Mouse (Mus musculus) hindbrain, embryonic 13.5 days (tissue): Measurements from ENCODE around the gene 1700029H14Rik. TPM values are rescaled to one million over a fixed set of nuclear protein-coding genes. Genes with fewer than 3 reads are reported as not detected.

Experiments
- ATAC-seq: fragments of 200-750 bp; cut with Nextera tagmentation; 2 replicates; pipeline ENCODE4 v1.8.0; 2017; ENCODE audit warnings: moderate TSS enrichment; ENCODE audit not compliant: low FRiP score
- H3K27ac ChIP-seq: fragments of 300-500 bp; sonication (generic); 2 replicates; pipeline ENCODE4 v1.5.1; 2015; ENCODE audit warnings: inconsistent platforms, mild to moderate bottlenecking, moderate library complexity
- H3K27me3 ChIP-seq: fragments of 300-500 bp; sonication (generic); 2 replicates; pipeline ENCODE4 v1.6.1; 2015; ENCODE audit warnings: mild to moderate bottlenecking, inconsistent platforms
- H3K36me3 ChIP-seq: fragments of 300-500 bp; sonication (generic); 2 replicates; pipeline ENCODE4 v1.6.1; 2015; ENCODE audit warnings: mild to moderate bottlenecking, inconsistent platforms
- H3K4me1 ChIP-seq: fragments of 300-500 bp; sonication (generic); replicated peaks from 2 replicates; pipeline ENCODE4 v1.6.1; 2015; ENCODE audit warnings: inconsistent platforms
- H3K4me2 ChIP-seq: fragments of 300-500 bp; sonication (generic); 2 replicates; pipeline ENCODE4 v1.6.1; 2015; ENCODE audit warnings: inconsistent platforms, mild to moderate bottlenecking, moderate library complexity
- H3K4me3 ChIP-seq: fragments of 300-500 bp; sonication (generic); 2 replicates; pipeline ENCODE4 v1.5.1; 2015; ENCODE audit warnings: mild to moderate bottlenecking, inconsistent platforms
- H3K9ac ChIP-seq: fragments of 300-500 bp; sonication (generic); 2 replicates; pipeline ENCODE4 v1.6.1; 2015; ENCODE audit warnings: mild to moderate bottlenecking, inconsistent platforms
- H3K9me3 ChIP-seq: fragments of 300-500 bp; sonication (generic); 2 replicates; pipeline ENCODE4 v1.6.1; 2016; ENCODE audit warnings: inconsistent platforms
- WGBS: fragments of 180-500 bp; shearing (Covaris S2); methylation state at CpG from one replicate; pipeline ENCODE4 v1.1.7; 2015; 5-methylcytosine and 5-hydroxymethylcytosine counted together
- polyA plus RNA-seq: library from polyadenylated mRNA; unstranded; fragments of >200 nt; fragmentation: Nextera tagmentation; extraction: Ambion mirVana; gene quantifications from 2 replicates; pipeline ENCODE4 v1.2.1, GENCODE M21; 2015

Gene 1700029H14Rik
- polyA plus RNA-seq, 1 experiment from 2014 or later: not detected

GRCm38 (mm10) chr8:13516728-13517127, 45.5 kb downstream of the 1700029H14Rik start:
- no peak overlapping the region for H3K4me3 ChIP-seq
- no peak overlapping the region for H3K9ac ChIP-seq
- no peak overlapping the region for H3K27ac ChIP-seq
- no peaks in the 10 kb centered on the region for H3K27me3 ChIP-seq
- no peak for ATAC-seq
- H3K9me3 ChIP-seq: no peaks in the 10 kb centered on the region
- 88% methylated on average over 5 of the region's 5 CpGs for WGBS
- no peak overlapping the region for H3K4me2 ChIP-seq
- no peaks in the 10 kb centered on the region for H3K36me3 ChIP-seq
- H3K4me1 ChIP-seq: no peaks in the 10 kb centered on the region

DNA sequence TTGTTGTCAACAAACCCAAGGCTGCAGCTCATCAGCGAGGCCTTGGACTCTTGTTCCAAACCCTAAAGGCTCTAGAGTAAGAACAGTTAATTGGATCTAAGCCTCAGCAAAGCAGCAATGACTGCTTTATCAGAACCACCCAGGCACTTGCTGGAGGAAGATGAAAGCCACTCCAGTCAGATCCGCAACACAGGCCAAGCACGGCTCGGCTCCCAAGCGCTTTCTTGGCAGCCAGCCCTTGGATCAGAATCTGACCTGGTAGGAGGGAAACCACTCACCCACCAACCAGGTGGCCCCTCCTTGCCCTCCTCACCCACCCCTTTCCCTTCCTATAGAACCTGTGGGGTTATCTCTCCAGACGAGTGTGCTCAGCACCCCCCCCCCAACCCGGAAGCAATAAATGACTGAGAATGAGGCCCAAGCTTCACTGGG, 46.2 kb downstream of the 1700029H14Rik start:
- ATAC-seq: no peak
- 88% methylated on average over 7 of the region's 7 CpGs for WGBS

GRCm38 (mm10) chr8:13513556-13514370, 48.5 kb downstream of the 1700029H14Rik start:
- no peak overlapping the region for H3K9ac ChIP-seq
- WGBS: 86% methylated on average over 5 of the region's 5 CpGs
- no peak for ATAC-seq

More for the DNA sequence above, 46.2 kb downstream of the 1700029H14Rik start:
- Histone ChIP-seq H3K27ac (no peak overlapping the region), H3K9ac (no peak overlapping the region), H3K4me2 (no peak overlapping the region), H3K4me1 (no peaks in the 10 kb centered on the region), H3K27me3 (no peaks in the 10 kb centered on the region), H3K9me3 (no peaks in the 10 kb centered on the region), H3K36me3 (no peaks in the 10 kb centered on the region), H3K4me3 (no peak overlapping the region)

GRCm38 (mm10) chr8:13512677-13513076, 49.6 kb downstream of the 1700029H14Rik start:
- no peak overlapping the region for H3K9ac ChIP-seq
- H3K27ac ChIP-seq: no peak overlapping the region
- H3K4me2 ChIP-seq: no peak overlapping the region
- no peak overlapping the region for H3K4me3 ChIP-seq
- 81% methylated on average over 6 of the region's 6 CpGs for WGBS
- no peaks in the 10 kb centered on the region for H3K27me3 ChIP-seq
- no peak for ATAC-seq
- H3K36me3 ChIP-seq: no peaks in the 10 kb centered on the region
- H3K9me3 ChIP-seq: no peaks in the 10 kb centered on the region
- H3K4me1 ChIP-seq: no peaks in the 10 kb centered on the region

More at GRCm38 (mm10) chr8:13513556-13514370, 48.5 kb downstream of the 1700029H14Rik start:
- H3K9me3 ChIP-seq: no peaks in the 10 kb centered on the region
- H3K27ac ChIP-seq: no peak overlapping the region
- H3K36me3 ChIP-seq: no peaks in the 10 kb centered on the region
- no peaks in the 10 kb centered on the region for H3K4me1 ChIP-seq
- H3K27me3 ChIP-seq: no peaks in the 10 kb centered on the region
- no peak overlapping the region for H3K4me3 ChIP-seq
- no peak overlapping the region for H3K4me2 ChIP-seq

- Histone ChIP-seq H3K4me1 (no peaks in the 10 kb centered on the region), H3K4me2 (no peak overlapping the region), H3K36me3 (no peaks in the 10 kb centered on the region), H3K4me3 (no peak overlapping the region), H3K27me3 (no peaks in the 10 kb centered on the region), H3K9me3 (no peaks in the 10 kb centered on the region), H3K9ac (no peak overlapping the region), H3K27ac (no peak overlapping the region)
- whole genome bisulfite sequencing: 75% methylated on average over 5 of the region's 5 CpGs
- ATAC-seq: no peak
These were observed 50.2 kb downstream of the 1700029H14Rik start for GRCm38 (mm10) chr8:13512016-13512415.

DNA sequence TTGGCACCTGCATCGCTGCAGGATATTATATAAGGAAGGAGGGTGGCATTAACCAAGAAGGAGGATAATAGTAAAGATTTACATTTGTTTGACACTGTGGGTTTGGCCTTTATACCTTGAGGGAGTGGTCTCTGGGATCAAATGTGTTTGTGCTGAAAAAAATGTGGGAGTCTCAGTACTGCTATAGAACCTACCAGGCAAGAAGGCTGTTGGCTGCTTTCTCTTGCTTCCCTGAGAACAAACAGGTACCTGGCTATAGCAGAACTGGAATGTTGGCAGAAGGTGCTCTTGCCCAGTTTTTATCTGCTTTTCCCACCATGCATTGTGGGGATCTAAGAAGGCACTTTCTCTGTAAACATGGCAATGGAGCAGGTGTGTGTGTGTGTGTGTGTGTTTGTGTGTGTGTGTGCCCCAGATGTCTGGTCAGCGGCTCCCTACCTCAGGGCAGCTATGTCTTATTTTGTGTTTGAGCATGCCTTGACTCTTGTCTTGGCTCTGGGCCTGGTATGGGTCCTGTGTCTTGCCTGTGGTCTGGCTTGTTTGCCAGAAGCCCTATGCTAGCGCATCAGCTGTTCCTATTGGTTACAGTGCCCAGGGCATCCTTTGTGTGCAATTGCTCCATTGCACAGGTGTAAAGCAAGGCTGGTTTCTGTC, 54.9 kb downstream of the 1700029H14Rik start:
- 81% methylated on average over 3 of the region's 3 CpGs for WGBS
- no peak for ATAC-seq
- Histone ChIP-seq H3K9ac (no peak overlapping the region), H3K27me3 (no peaks in the 10 kb centered on the region), H3K27ac (no peak overlapping the region), H3K4me2 (no peak overlapping the region), H3K4me1 (no peaks in the 10 kb centered on the region), H3K36me3 (no peaks in the 10 kb centered on the region), H3K4me3 (no peak overlapping the region), H3K9me3 (no peaks in the 10 kb centered on the region)

GRCm38 (mm10) chr8:13506849-13507248, 55.4 kb downstream of the 1700029H14Rik start:
- Histone ChIP-seq H3K27me3 (no peaks in the 10 kb centered on the region), H3K4me1 (no peaks in the 10 kb centered on the region), H3K27ac (no peak overlapping the region), H3K9ac (no peak overlapping the region), H3K36me3 (no peaks in the 10 kb centered on the region), H3K9me3 (no peaks in the 10 kb centered on the region), H3K4me2 (no peak overlapping the region), H3K4me3 (no peak overlapping the region)
- no peak for ATAC-seq
- 49% methylated on average over 4 of the region's 4 CpGs for WGBS

DNA sequence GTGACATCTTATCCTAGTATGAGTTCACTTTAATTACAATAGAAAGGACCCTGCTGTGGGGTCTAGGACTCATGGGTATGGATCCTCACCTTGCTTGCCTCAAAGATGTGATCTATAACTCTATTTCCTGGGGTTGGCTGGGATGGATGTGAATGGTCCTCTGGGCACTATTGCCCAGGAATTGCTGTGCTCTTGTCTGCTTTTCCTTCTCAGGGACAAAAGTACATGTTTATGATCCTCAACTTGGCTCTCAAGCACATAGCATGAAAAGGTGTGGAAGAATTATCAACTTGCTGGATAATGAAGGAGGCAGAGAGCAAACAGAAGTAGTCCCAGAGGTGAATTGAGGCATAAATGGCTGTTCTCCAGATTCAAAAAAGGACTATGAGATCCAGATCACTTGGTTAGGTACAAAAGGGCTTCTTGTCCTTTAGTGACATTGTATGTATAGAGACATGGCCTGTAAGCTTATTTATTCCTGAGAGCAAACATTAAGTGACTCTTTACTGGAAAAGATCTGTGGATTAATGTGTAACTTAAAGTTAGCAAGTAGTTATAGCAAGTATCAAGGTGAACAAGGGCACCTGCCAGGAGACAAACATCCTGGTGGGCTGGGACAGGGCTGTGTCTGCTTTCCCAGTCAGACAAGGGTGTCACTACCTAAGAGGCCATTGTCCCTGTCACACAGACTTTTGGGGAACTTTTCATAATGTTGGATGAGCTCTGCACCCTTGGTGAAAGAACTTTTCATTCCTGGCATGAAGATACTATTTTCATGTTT, 57.2 kb downstream of the 1700029H14Rik start:
- Histone ChIP-seq H3K4me3 (no peak overlapping the region), H3K36me3 (no peaks in the 10 kb centered on the region), H3K4me2 (no peak overlapping the region), H3K9me3 (no peaks in the 10 kb centered on the region), H3K27ac (no peak overlapping the region), H3K9ac (no peak overlapping the region), H3K27me3 (no peaks in the 10 kb centered on the region), H3K4me1 (no peaks in the 10 kb centered on the region)
- ATAC-seq: no peak

- ATAC-seq: no peak
- 89% methylated on average over 8 of the region's 8 CpGs for WGBS
- Histone ChIP-seq H3K36me3 (no peaks in the 10 kb centered on the region), H3K9me3 (no peaks in the 10 kb centered on the region), H3K27ac (no peak overlapping the region), H3K9ac (no peak overlapping the region), H3K4me2 (no peak overlapping the region), H3K27me3 (no peaks in the 10 kb centered on the region), H3K4me3 (no peak overlapping the region), H3K4me1 (no peaks in the 10 kb centered on the region)
These were observed 58.2 kb downstream of the 1700029H14Rik start for GRCm38 (mm10) chr8:13503936-13504606.

GRCm38 (mm10) chr8:13501221-13501620, 61.0 kb downstream of the 1700029H14Rik start:
- Histone ChIP-seq H3K9me3 (no peaks in the 10 kb centered on the region), H3K27me3 (no peaks in the 10 kb centered on the region), H3K4me3 (no peak overlapping the region), H3K36me3 (no peaks in the 10 kb centered on the region), H3K4me2 (no peak overlapping the region), H3K4me1 (no peaks in the 10 kb centered on the region), H3K9ac (no peak overlapping the region), H3K27ac (no peak overlapping the region)
- WGBS: 81% methylated on average over 3 of the region's 3 CpGs
- ATAC-seq: no peak
